Mouse (Mus musculus): Measurements from ENCODE around the gene Pth2. TPM values are rescaled to one million over a fixed set of nuclear protein-coding genes. Genes with fewer than 3 reads are reported as not detected.

Gene Pth2
- not detected for total RNA-seq (2021)

- intact Hi-C loops (cut with DNase I): no loop called here
- no peak for DNase-seq (ENCODE audit: extremely low spot score in 1 of 2, low spot score in 2 of 2)
Measured at GRCm38 (mm10) chr7:45180896-45181477, at the start of gene Pth2. TSS of gene Pth2 (plus strand) at chr7:45180995.

GRCm38 (mm10) chr7:45131850-45132249 is 48.9 kb upstream of the Pth2 start:
- intact Hi-C loops (cut with DNase I): no loop called here

GRCm38 (mm10) chr7:45133446-45134159 is 47.2 kb upstream of the Pth2 start:
- no peak for DNase-seq (ENCODE audit: extremely low spot score in 1 of 2, low spot score in 2 of 2)

More at GRCm38 (mm10) chr7:45131850-45132249, 48.9 kb upstream of the Pth2 start:
- no peak for DNase-seq (ENCODE audit: extremely low spot score in 1 of 2, low spot score in 2 of 2)

DNA sequence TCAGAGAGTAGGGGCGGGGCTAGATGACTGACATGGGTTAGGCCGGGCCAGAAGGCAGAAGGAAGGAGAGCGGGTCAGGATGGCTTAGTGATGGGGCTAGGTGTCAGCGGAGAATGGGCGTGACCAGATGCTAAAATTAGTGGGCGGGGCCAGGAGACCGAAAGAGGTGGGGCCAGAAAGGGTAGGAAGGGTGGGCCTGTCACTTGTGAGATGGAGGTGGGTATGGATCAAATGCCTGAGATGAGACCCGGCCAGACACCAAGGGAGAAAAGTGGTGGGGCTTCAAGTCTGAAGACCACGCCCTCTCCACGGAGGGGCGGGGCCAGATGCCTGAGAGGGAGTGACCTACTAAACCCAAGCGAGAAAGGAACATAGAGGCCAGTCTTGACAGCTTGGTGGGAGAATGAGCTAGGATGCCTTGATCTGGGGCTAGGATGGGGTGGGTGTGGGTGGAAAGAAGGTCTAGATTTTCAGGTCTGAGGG is 46.2 kb upstream of the Pth2 start:
- DNase-seq (ENCODE audit: extremely low spot score in 1 of 2, low spot score in 2 of 2): peak in 1 of 2 experiments; percentile 58
- intact Hi-C loops (cut with DNase I): no loop called here

More at GRCm38 (mm10) chr7:45133446-45134159, 47.2 kb upstream of the Pth2 start:
- intact Hi-C loops (cut with DNase I): no loop called here

DNA sequence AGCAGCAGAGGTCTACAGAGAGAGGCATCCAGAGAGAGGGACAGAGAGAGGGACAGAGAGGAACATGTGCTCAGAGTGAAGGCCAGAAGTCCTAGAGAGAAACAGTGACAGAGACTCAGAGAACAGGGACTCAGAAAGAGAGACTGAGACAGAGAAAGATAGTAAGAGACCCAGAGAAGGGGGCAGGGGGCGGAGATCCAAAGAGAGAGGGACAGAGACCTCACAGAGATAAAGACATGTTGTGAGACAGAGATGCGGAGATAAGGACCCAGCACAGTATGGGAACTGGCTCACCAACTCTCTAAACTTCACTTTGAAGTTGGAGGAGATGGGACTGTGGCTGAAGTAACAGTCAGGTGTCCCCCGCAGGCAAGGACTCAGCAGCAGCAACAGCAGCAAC is 45.4 kb upstream of the Pth2 start:
- intact Hi-C loops (cut with DNase I): no loop called here
- no peak for DNase-seq (ENCODE audit: extremely low spot score in 1 of 2, low spot score in 2 of 2)

DNA sequence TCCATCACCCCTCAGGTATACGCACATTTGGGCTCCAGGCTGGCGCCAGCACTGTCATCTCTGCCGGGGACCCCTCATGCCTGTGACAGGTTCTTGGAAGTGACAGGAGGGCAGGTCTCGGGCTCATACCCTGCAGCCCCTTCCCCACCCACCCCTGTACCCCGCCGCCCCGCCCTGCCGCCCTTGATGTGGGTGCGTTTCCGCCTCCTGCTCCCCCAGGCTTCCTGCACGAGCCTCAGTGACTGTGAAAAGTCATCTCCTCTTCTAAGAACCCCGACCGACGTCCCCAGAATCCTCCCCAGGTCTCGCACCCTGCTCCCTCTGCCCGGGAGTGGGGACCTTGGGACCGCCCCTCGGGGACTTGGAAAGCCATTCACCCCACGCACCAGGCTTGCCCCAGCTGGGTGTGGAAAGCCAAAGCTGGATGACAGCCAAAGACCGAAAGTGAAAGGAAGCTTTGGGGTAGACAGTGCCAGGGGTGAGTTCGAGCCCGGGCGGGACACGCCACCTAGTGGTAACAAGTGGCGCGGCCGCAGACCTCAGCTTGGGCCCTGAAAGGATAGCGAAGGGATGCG is 44.7 kb upstream of the Pth2 start, which contains the start of the genes Gm45713 and Flt3l:
Gm45713 (minus strand) TSS at position 239 of the 575 bp plus-strand sequence.
Flt3l (minus strand) TSS at position 440 of the 575 bp plus-strand sequence.
- DNase-seq (ENCODE audit: extremely low spot score in 1 of 2, low spot score in 2 of 2): peak; percentile 83 to 91
- intact Hi-C loops (cut with DNase I): no loop called here

DNA sequence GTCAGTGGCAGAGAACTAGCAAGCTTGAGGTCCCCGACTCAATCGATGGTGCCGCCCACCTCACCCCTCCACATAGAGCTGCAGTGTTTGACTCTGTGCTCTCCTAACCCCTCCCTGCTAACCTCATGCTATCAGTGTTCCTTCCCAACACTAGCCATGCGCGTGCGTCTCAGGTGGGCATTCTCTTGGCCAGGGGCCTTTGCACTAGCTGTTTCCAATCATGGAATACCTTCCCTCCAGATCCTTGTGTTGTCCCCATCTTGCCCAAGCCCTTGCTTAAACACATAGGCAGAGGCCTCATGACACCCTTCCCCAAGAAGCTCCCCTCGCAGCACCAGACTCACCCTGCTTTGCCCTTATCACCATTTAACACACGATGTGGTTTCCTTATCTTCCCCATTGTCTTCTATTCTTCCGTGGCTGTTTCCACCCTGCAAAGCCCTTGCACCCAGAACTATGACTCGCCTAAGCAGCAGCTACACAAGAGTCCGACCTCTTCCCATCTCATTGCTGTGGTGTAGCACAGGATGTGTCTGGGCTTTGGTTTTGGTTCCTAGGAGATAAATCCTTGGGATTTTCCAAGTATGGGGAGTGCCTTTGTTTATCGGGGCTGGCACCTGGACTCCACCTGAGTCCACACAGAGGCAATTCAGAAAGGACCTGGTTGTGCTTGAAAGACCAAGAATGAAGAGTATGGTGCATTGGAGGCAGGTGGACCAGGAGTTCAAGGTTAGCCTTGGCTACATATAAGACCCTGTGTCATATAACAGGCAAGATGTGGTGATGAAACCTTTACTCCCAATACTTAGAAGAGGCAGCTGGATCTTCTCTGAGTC is 43.4 kb upstream of the Pth2 start:
- DNase-seq (ENCODE audit: extremely low spot score in 1 of 2, low spot score in 2 of 2): no peak
- intact Hi-C loops (cut with DNase I): no loop called here

DNA sequence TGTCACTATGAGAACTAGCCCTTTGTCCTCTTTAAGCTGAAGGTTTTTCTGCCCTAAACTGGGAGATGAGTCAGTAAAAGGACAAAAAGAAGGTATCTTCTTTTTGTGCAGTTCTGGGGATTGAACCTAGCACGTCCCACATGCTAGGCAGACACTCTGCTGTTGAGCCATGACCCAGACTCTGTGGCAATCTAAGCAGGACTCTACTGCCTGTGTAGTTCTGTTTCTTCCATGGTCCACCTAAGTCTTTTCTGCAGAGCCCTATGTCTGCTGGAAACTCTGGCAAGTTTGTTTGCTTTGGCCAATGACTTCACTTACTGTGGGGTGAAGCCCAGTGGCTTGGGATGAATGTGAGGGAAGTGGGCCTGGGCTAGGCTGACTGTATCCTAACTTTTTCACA is 42.4 kb upstream of the Pth2 start:
- intact Hi-C loops (cut with DNase I): no loop called here
- DNase-seq (ENCODE audit: extremely low spot score in 1 of 2, low spot score in 2 of 2): no peak

DNA sequence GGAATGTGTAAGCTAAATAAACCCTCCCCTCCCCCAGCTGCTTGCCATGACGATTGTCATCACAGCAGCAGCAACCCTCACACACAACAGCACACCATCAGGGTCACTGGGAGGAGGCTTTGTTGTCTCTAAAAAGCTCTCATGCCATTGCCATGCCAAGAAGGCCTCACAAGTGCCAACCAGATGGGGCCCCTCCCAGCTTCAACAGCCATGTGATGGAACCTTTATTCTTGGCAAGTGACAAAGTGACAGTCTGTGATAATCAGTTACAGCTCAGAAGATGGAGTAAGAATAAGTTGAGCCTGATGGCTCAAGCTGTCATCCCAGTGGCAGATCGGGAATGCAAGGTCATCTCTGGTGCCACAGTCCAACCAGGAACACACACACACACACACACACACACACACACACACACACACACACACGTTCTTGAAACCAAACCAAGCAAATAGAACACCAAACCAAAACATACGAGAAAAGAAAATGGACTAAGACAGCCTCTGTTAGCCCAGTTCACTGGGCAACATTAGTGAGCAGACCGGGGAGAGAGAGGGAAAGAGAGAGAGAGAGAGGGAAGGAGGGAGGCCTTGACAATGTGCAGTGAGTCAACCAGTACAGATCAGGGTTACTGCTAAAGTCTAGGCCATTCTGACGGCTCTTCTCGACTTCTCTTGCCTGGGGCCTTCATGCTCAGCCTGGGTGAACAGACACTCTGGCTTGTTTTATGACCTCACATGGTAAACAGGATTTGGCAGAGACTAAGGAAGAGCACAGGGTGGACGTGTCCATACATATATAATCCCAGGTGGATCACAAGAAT is 40.7 kb upstream of the Pth2 start:
- intact Hi-C loops (cut with DNase I): no loop called here
- no peak for DNase-seq (ENCODE audit: extremely low spot score in 1 of 2, low spot score in 2 of 2)

GRCm38 (mm10) chr7:45141319-45141718 is 39.5 kb upstream of the Pth2 start:
- intact Hi-C loops (cut with DNase I): no loop called here
- no peak for DNase-seq (ENCODE audit: extremely low spot score in 1 of 2, low spot score in 2 of 2)

GRCm38 (mm10) chr7:45141914-45142313 is 38.9 kb upstream of the Pth2 start:
- intact Hi-C loops (cut with DNase I): no loop called here

DNA sequence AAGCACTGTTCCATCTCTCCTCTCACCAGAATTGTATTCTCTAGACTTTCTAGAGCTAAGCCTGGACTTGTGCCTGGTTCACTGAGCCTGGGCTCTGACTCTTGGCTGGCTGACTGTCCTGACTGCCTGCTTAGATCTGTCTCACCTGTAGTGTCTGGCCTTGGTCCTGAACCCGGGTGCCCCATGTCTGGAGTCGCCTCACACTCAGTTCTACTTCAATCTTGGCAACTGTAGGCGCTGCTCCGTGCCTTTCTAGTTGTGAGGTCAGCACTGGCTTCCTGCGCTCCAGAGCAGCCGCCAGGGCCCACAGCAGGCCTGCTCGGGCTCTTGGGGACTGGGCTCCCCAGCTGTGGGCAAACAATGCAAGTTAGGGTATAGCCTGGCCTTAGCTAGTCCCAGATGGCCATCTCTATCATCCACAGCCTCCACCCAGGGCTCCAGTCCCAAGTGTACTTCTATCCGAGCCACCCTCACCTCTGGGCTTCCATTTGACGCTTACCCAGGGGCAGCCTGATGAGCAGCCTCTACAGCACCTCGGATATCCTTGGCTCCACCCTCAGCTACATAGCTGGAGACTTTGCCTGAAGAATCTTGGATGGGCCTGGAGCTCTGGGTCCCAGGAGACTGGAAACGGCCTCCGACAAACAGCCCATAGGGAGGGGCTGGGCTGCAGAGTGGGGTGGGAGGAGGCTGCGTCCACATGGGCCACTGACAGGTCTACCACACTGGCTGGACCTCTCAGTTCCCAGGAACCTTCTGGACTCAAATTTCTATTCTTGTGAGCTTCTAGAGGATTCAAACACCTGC is 36.2 kb upstream of the Pth2 start:
- peak in 1 of 2 experiments; percentile 20 for DNase-seq (ENCODE audit: extremely low spot score in 1 of 2, low spot score in 2 of 2)
- intact Hi-C loops (cut with DNase I): no loop called here

More at GRCm38 (mm10) chr7:45141914-45142313, 38.9 kb upstream of the Pth2 start:
- DNase-seq (ENCODE audit: extremely low spot score in 1 of 2, low spot score in 2 of 2): no peak

- DNase-seq (ENCODE audit: extremely low spot score in 1 of 2, low spot score in 2 of 2): no peak
- intact Hi-C loops (cut with DNase I): no loop called here
Measured at GRCm38 (mm10) chr7:45145460-45145859, 35.3 kb upstream of the Pth2 start.

DNA sequence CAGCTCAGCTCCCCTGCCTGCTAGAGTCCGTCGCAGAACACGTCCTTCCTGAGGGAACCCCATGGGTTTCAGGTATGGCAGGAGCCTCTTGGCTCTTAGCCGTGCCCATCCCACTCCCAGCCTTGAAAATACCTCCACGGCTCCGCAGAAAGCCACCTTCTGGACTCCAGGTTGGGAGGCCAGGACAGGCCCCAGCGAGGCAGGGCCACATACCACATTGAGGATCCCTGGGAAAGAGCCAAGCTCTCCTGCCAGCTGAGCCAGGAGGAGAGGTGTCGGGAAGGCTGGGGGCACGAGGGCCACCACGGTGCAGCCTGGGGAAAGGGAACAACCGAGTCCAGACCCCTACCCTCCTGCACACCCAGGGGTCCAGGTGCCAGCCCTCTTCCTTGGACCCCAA is 33.5 kb upstream of the Pth2 start:
- intact Hi-C loops (cut with DNase I): no loop called here
- DNase-seq (ENCODE audit: extremely low spot score in 1 of 2, low spot score in 2 of 2): peak in 1 of 2 experiments; percentile 23

DNA sequence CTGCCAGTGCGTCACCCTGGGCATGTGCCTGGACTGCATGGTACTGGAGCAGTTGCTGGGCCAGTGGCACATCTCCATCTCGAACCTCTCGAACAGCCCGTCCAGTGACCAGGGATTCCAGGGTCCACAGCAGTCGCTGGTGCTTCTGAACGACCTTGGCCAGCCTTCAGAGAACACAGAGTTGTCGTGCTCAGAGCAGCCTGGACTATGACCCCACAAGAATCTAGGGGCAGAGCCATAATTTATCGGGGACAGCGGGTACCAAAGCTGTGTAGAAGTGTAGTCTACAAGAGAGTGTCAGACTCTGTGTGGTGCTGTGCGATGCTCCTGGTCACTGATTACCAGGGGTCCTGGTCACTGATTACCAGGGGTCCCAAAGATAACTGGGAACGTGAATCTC is 32.9 kb upstream of the Pth2 start:
- no peak for DNase-seq (ENCODE audit: extremely low spot score in 1 of 2, low spot score in 2 of 2)
- intact Hi-C loops (cut with DNase I): no loop called here

GRCm38 (mm10) chr7:45148534-45149098 is 32.2 kb upstream of the Pth2 start:
- intact Hi-C loops (cut with DNase I): no loop called here
- no peak for DNase-seq (ENCODE audit: extremely low spot score in 1 of 2, low spot score in 2 of 2)

DNA sequence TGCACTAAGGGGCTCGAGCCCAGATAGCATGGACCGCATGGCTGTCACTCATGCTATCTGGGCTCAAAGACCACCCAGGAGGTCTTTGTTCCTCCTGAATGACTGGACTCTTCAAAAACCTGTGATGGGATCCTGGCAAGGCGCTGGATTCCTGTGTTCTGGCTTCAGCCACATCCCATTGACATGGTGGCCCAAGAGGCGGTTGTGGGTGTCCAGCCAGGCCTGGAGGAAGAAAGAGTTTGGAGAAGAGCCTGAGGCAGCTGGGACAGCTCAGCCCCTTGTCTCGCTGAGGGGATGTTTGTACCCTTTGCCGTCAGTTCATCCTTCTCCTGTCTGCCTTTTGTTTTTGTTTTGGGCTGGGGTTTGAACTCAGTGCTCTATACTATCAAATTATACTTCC is 31.2 kb upstream of the Pth2 start:
- intact Hi-C loops (cut with DNase I): no loop called here
- DNase-seq (ENCODE audit: extremely low spot score in 1 of 2, low spot score in 2 of 2): no peak
